In genomic region chr5:42525431-42525830, GRCm38 (mm10) we compare ENCODE assay signal across 18 mouse cellular contexts.
"Had no signal": no experiment of that assay in that cellular context is flagged by ENCODE, and none has a peak within 500 bp of the region (broad histone marks: within the 10 kb centered on the region; RNA-seq: fewer than 3 reads in every experiment).

No protein-coding gene starts in this region.

- ATAC-seq: midbrain, embryonic 15.5 days had no signal

- H3K4me2 ChIP-seq: lung, embryonic 14.5 days; midbrain, embryonic 12.5 days; midbrain, embryonic 15.5 days; neural tube, embryonic 13.5 days; neural tube, embryonic 15.5 days had no signal

- H3K4me1 ChIP-seq: midbrain, embryonic 12.5 days; neural tube, embryonic 13.5 days; neural tube, embryonic 15.5 days had no signal

- H3K9me3 ChIP-seq: midbrain, embryonic 10.5 days; midbrain, embryonic 12.5 days; midbrain, embryonic 15.5 days; neural tube, embryonic 13.5 days; neural tube, embryonic 15.5 days had no signal

- H3K9ac ChIP-seq: lung, embryonic 14.5 days; midbrain, embryonic 12.5 days; midbrain, embryonic 15.5 days; neural tube, embryonic 13.5 days; neural tube, embryonic 15.5 days had no signal

- DNase-seq: lung, adult 18-20 months; lung, embryonic 14.5 days; lung, postnatal 10 days; lung, postnatal 4 days; retina, postnatal 1 day; right cerebral cortex, adult 18-20 months; right cerebral cortex, postnatal 25 days; right cerebral cortex, postnatal 4 days; spleen, adult 18-20 months; thymus, adult 18-20 months; thymus, postnatal 14 days; thymus, postnatal 36 days had no signal

- H3K27ac ChIP-seq: midbrain, embryonic 10.5 days; midbrain, embryonic 12.5 days; midbrain, embryonic 15.5 days; neural tube, embryonic 13.5 days; neural tube, embryonic 15.5 days had no signal

- H3K27me3 ChIP-seq: midbrain, embryonic 12.5 days; midbrain, embryonic 15.5 days; neural tube, embryonic 13.5 days; neural tube, embryonic 15.5 days had no signal

- H3K4me3 ChIP-seq: midbrain, embryonic 10.5 days; midbrain, embryonic 12.5 days; midbrain, embryonic 15.5 days; myocyte; neural tube, embryonic 13.5 days; neural tube, embryonic 15.5 days had no signal

- H3K36me3 ChIP-seq: midbrain, embryonic 10.5 days; midbrain, embryonic 12.5 days; midbrain, embryonic 15.5 days; neural tube, embryonic 13.5 days; neural tube, embryonic 15.5 days had no signal
